Mouse (Mus musculus) limb, embryonic 12.5 days (tissue): ENCODE data around the gene Gm14569. TPM values are rescaled to one million over a fixed set of nuclear protein-coding genes. Genes with fewer than 3 reads are reported as not detected.

ENCODE experiments used
- ATAC-seq: fragments of 200-750 bp; cut with Nextera tagmentation; 2 replicates; pipeline ENCODE4 v1.8.0; 2017; ENCODE audit warnings: low read depth, moderate TSS enrichment; ENCODE audit not compliant: insufficient number of reproducible peaks, insufficient read depth, low FRiP score, low TSS enrichment
- H3K27ac ChIP-seq: fragments of 300-500 bp; sonication (generic); 2 replicates; pipeline ENCODE4 v1.5.1; 2016; ENCODE audit warnings: mild to moderate bottlenecking, moderate library complexity
- H3K27me3 ChIP-seq: fragments of 300-500 bp; sonication (generic); 2 replicates; pipeline ENCODE4 v1.6.1; 2016; ENCODE audit warnings: mild to moderate bottlenecking, moderate library complexity
- H3K36me3 ChIP-seq: fragments of 300-500 bp; sonication (generic); 2 replicates; pipeline ENCODE4 v1.6.1; 2016; ENCODE audit warnings: mild to moderate bottlenecking, moderate library complexity
- H3K4me1 ChIP-seq: fragments of 300-500 bp; sonication (generic); replicated peaks from 2 replicates; pipeline ENCODE4 v1.6.1; 2016
- H3K4me2 ChIP-seq: fragments of 300-500 bp; sonication (generic); 2 replicates; pipeline ENCODE4 v1.6.1; 2016; ENCODE audit warnings: mild to moderate bottlenecking, moderate library complexity
- H3K4me3 ChIP-seq: fragments of 300-500 bp; sonication (generic); replicated peaks from 2 replicates; pipeline ENCODE4 v1.5.1; 2016; ENCODE audit warnings: mild to moderate bottlenecking
- H3K9ac ChIP-seq: fragments of 300-500 bp; sonication (generic); replicated peaks from 2 replicates; pipeline ENCODE4 v1.6.1; 2016; ENCODE audit warnings: mild to moderate bottlenecking, moderate library complexity
- H3K9me3 ChIP-seq: fragments of 300-500 bp; sonication (generic); 2 replicates; pipeline ENCODE4 v1.6.1; 2016; ENCODE audit warnings: mild to moderate bottlenecking, moderate library complexity
- WGBS: fragments of 180-500 bp; shearing (Covaris S2); methylation state at CpG from one replicate; pipeline ENCODE4 v1.1.7; 2016; 5-methylcytosine and 5-hydroxymethylcytosine counted together
- polyA plus RNA-seq: library from polyadenylated mRNA; unstranded; fragments of >200 nt; fragmentation: Nextera tagmentation; extraction: Ambion mirVana; gene quantifications from 2 replicates; pipeline ENCODE4 v1.2.1, GENCODE M21; 2016

The Gm14569 gene
- polyA plus RNA-seq, 1 experiment from 2014 or later: not detected

- H3K36me3 ChIP-seq: no peaks in the 10 kb centered on the region
- H3K27ac ChIP-seq: no peak overlapping the region
- no peak overlapping the region for H3K9ac ChIP-seq
- H3K9me3 ChIP-seq: no peaks in the 10 kb centered on the region
- no peak for ATAC-seq
- H3K4me3 ChIP-seq: no peak overlapping the region
- no peak overlapping the region for H3K4me2 ChIP-seq
- H3K4me1 ChIP-seq: no peaks in the 10 kb centered on the region
- 25% methylated on average over 1 of the region's 1 CpGs for whole genome bisulfite sequencing
- no peaks in the 10 kb centered on the region for H3K27me3 ChIP-seq
Measured at GRCm38 (mm10) chrX:36456031-36456430, 35.6 kb downstream of the Gm14569 start.

GRCm38 (mm10) chrX:36437932-36438331 is 53.7 kb downstream of the Gm14569 start:
- WGBS: 100% methylated on average over 1 of the region's 1 CpGs
- no peak overlapping the region for H3K4me3 ChIP-seq
- no peaks in the 10 kb centered on the region for H3K36me3 ChIP-seq
- no peak overlapping the region for H3K9ac ChIP-seq
- no peaks in the 10 kb centered on the region for H3K4me1 ChIP-seq
- H3K27me3 ChIP-seq: no peaks in the 10 kb centered on the region
- no peak overlapping the region for H3K27ac ChIP-seq
- no peak overlapping the region for H3K4me2 ChIP-seq
- no peak for ATAC-seq
- no peaks in the 10 kb centered on the region for H3K9me3 ChIP-seq

- Histone ChIP-seq H3K9me3 (no peaks in the 10 kb centered on the region), H3K9ac (no peak overlapping the region), H3K27ac (no peak overlapping the region), H3K36me3 (no peaks in the 10 kb centered on the region), H3K4me1 (no peaks in the 10 kb centered on the region), H3K27me3 (no peaks in the 10 kb centered on the region), H3K4me3 (no peak overlapping the region), H3K4me2 (no peak overlapping the region)
- 44% methylated on average over 6 of the region's 6 CpGs for WGBS
- ATAC-seq: no peak
Measured at GRCm38 (mm10) chrX:36434993-36435392, 56.6 kb downstream of the Gm14569 start.

GRCm38 (mm10) chrX:36419153-36419552 is 72.5 kb downstream of the Gm14569 start:
- H3K27ac ChIP-seq: no peak overlapping the region
- 83% methylated on average over 3 of the region's 3 CpGs for WGBS
- no peaks in the 10 kb centered on the region for H3K4me1 ChIP-seq
- no peaks in the 10 kb centered on the region for H3K27me3 ChIP-seq
- no peak overlapping the region for H3K4me2 ChIP-seq
- no peak overlapping the region for H3K9ac ChIP-seq
- no peak overlapping the region for H3K4me3 ChIP-seq
- H3K9me3 ChIP-seq: no peaks in the 10 kb centered on the region
- H3K36me3 ChIP-seq: no peaks in the 10 kb centered on the region
- no peak for ATAC-seq

- WGBS: 66% methylated on average over 6 of the region's 6 CpGs
- no peaks in the 10 kb centered on the region for H3K36me3 ChIP-seq
- H3K4me1 ChIP-seq: no peaks in the 10 kb centered on the region
- H3K27ac ChIP-seq: no peak overlapping the region
- ATAC-seq: no peak
- H3K27me3 ChIP-seq: no peaks in the 10 kb centered on the region
- H3K9ac ChIP-seq: no peak overlapping the region
- no peaks in the 10 kb centered on the region for H3K9me3 ChIP-seq
- no peak overlapping the region for H3K4me3 ChIP-seq
- no peak overlapping the region for H3K4me2 ChIP-seq
Measured at GRCm38 (mm10) chrX:36402316-36402715, 89.3 kb downstream of the Gm14569 start.

GRCm38 (mm10) chrX:36400980-36401379 is 90.7 kb downstream of the Gm14569 start, which contains the start of gene Gm6268:
Gene Gm6268 (plus strand): TSS chrX:36401280.
- Histone ChIP-seq H3K27me3 (no peaks in the 10 kb centered on the region), H3K4me3 (no peak within 1 kb of the TSS), H3K27ac (no peak within 1 kb of the TSS), H3K4me2 (no peak within 1 kb of the TSS), H3K9ac (no peak within 1 kb of the TSS), H3K9me3 (no peaks in the 10 kb centered on the region), H3K4me1 (no peaks in the 10 kb centered on the region), H3K36me3 (no peaks in the 10 kb centered on the region)
- ATAC-seq: no peak
- 92% methylated on average over 13 of the region's 13 CpGs for WGBS

- 69% methylated on average over 6 of the region's 6 CpGs for WGBS
- no peak overlapping the region for H3K27ac ChIP-seq
- H3K27me3 ChIP-seq: no peaks in the 10 kb centered on the region
- no peak for ATAC-seq
- no peak overlapping the region for H3K4me3 ChIP-seq
- H3K9me3 ChIP-seq: no peaks in the 10 kb centered on the region
- no peaks in the 10 kb centered on the region for H3K4me1 ChIP-seq
- H3K9ac ChIP-seq: no peak overlapping the region
- no peaks in the 10 kb centered on the region for H3K36me3 ChIP-seq
- H3K4me2 ChIP-seq: no peak overlapping the region
Measured at GRCm38 (mm10) chrX:36393279-36393678, 98.4 kb downstream of the Gm14569 start.

GRCm38 (mm10) chrX:36392672-36393071 is 99.0 kb downstream of the Gm14569 start:
- Histone ChIP-seq H3K36me3 (no peaks in the 10 kb centered on the region), H3K4me2 (no peak overlapping the region), H3K27ac (no peak overlapping the region), H3K9me3 (no peaks in the 10 kb centered on the region), H3K27me3 (no peaks in the 10 kb centered on the region), H3K4me3 (no peak overlapping the region), H3K9ac (no peak overlapping the region), H3K4me1 (no peaks in the 10 kb centered on the region)
- no peak for ATAC-seq
- WGBS: 69% methylated on average over 6 of the region's 6 CpGs

GRCm38 (mm10) chrX:36390503-36390902 is 101.1 kb downstream of the Gm14569 start:
- no peak for ATAC-seq
- 64% methylated on average over 2 of the region's 2 CpGs for WGBS
- H3K36me3 ChIP-seq: no peaks in the 10 kb centered on the region
- H3K27ac ChIP-seq: no peak overlapping the region
- no peak overlapping the region for H3K9ac ChIP-seq
- no peaks in the 10 kb centered on the region for H3K9me3 ChIP-seq
- no peak overlapping the region for H3K4me2 ChIP-seq
- no peak overlapping the region for H3K4me3 ChIP-seq
- H3K4me1 ChIP-seq: no peaks in the 10 kb centered on the region
- H3K27me3 ChIP-seq: no peaks in the 10 kb centered on the region

- 57% methylated on average over 3 of the region's 3 CpGs for WGBS
Measured at GRCm38 (mm10) chrX:36389971-36390370, 101.7 kb downstream of the Gm14569 start.

GRCm38 (mm10) chrX:36385340-36385739 is 106.3 kb downstream of the Gm14569 start:
- Histone ChIP-seq H3K4me1 (no peaks in the 10 kb centered on the region), H3K36me3 (no peaks in the 10 kb centered on the region), H3K27ac (no peak overlapping the region), H3K9ac (no peak overlapping the region), H3K9me3 (no peaks in the 10 kb centered on the region), H3K4me2 (no peak overlapping the region), H3K4me3 (no peak overlapping the region), H3K27me3 (no peaks in the 10 kb centered on the region)
- no peak for ATAC-seq

More at GRCm38 (mm10) chrX:36389971-36390370, 101.7 kb downstream of the Gm14569 start:
- Histone ChIP-seq H3K27me3 (no peaks in the 10 kb centered on the region), H3K4me1 (no peaks in the 10 kb centered on the region), H3K9ac (no peak overlapping the region), H3K36me3 (no peaks in the 10 kb centered on the region), H3K4me3 (no peak overlapping the region), H3K9me3 (no peaks in the 10 kb centered on the region), H3K4me2 (no peak overlapping the region), H3K27ac (no peak overlapping the region)
- ATAC-seq: no peak
